Mouse (Mus musculus): ENCODE results near the gene Anp32e. TPM values are rescaled to one million over a fixed set of nuclear protein-coding genes. Genes with fewer than 3 reads are reported as not detected.
"Not testable (repeated sequence)": the region's sequence is repeated elsewhere in the genome, so short reads cannot be mapped to it uniquely, and the experiment has no call there.

The Anp32e gene
- total RNA-seq, 1 experiment = 50.8 TPM

GRCm38 (mm10) chr3:95906860-95907259 is 22.2 kb upstream of the Anp32e start:
- Histone ChIP-seq H3K36me3 (ENCODE audit: control insufficient read depth, insufficient read depth, low read length, poor library complexity, severe bottlenecking) (no peaks in the 10 kb centered on the region), H3K9me3 (ENCODE audit: control insufficient read depth, insufficient read depth, low read depth, low read length) (no peaks in the 10 kb centered on the region), H3K27ac (ENCODE audit: insufficient read depth, low read depth, low read length, poor library complexity, severe bottlenecking) (no peak overlapping the region), H3K4me3 (ENCODE audit: insufficient read depth in 1 of 2, low read depth in 1 of 2, low read length in 2 of 2, poor library complexity in 1 of 2, severe bottlenecking in 1 of 2) (peak overlapping the region in 1 of 2 experiments; percentile 21; a peak in 1 of 4 replicates), H3K4me1 (ENCODE audit: control insufficient read depth in 2 of 2, insufficient read depth in 2 of 2, low read length in 2 of 2, poor library complexity in 1 of 2) (peaks cover 4 to 18% of the 10 kb centered on the region in 2 experiments; a peak in 3 of 4 replicates), H3K9ac (ENCODE audit: insufficient read depth, low read depth, low read length, poor library complexity, severe bottlenecking) (no peak overlapping the region)
- in situ Hi-C loops (cut with MboI; ENCODE audit: low sequenced_read_pairs in 2 of 2, unreplicated experiment in 2 of 2) = no loop called here
- TF ChIP-seq CHD2 (IDR thresholded peaks at IDR 0.05; ENCODE audit: low read depth, low read length) (no peak), HCFC1 (IDR thresholded peaks at IDR 0.05; ENCODE audit: borderline replicate concordance, insufficient read depth, low read length) (no peak), MAFK (IDR thresholded peaks at IDR 0.05; ENCODE audit: insufficient read depth, low read depth, low read length) (no peak), ZNF384 (IDR thresholded peaks at IDR 0.05; ENCODE audit: low read depth, low read length) (no peak), ZC3H11A (IDR thresholded peaks at IDR 0.05; ENCODE audit: borderline replicate concordance, low read depth, low read length) (no peak)
- DNase-seq (ENCODE audit: low read depth, low spot score) = no peak

DNA sequence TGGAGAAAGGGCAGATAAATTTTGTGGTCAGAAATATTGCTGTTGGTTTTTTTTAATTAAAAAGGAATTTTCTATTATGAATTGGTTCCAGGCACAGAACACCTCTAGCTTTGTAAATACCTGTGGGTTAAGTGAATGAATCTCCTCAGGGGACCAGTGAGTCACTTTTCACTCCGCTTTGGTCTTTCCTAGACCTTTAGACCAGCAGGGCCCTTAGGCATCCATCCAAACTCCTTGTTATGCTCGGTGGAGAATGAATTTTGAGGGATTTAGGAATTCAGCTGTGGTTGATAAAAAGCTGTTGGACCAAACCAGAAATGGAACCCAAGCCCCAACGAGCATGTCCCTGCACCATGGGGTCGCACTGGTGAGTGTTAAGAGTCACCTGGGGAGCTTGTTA is 21.4 kb upstream of the Anp32e start:
- Histone ChIP-seq H3K27ac (ENCODE audit: insufficient read depth, low read depth, low read length, poor library complexity, severe bottlenecking) (no peak overlapping the region), H3K4me3 (ENCODE audit: insufficient read depth in 1 of 2, low read depth in 1 of 2, low read length in 2 of 2, poor library complexity in 1 of 2, severe bottlenecking in 1 of 2) (no peak overlapping the region), H3K9ac (ENCODE audit: insufficient read depth, low read depth, low read length, poor library complexity, severe bottlenecking) (no peak overlapping the region), H3K36me3 (ENCODE audit: control insufficient read depth, insufficient read depth, low read length, poor library complexity, severe bottlenecking) (no peaks in the 10 kb centered on the region), H3K4me1 (ENCODE audit: control insufficient read depth in 2 of 2, insufficient read depth in 2 of 2, low read length in 2 of 2, poor library complexity in 1 of 2) (peaks cover 4 to 16% of the 10 kb centered on the region in 2 experiments; a peak in 3 of 4 replicates), H3K9me3 (ENCODE audit: control insufficient read depth, insufficient read depth, low read depth, low read length) (no peaks in the 10 kb centered on the region)
- TF ChIP-seq MAFK (IDR thresholded peaks at IDR 0.05; ENCODE audit: insufficient read depth, low read depth, low read length) = no peak
- no peak for TF ChIP-seq ZC3H11A (IDR thresholded peaks at IDR 0.05; ENCODE audit: borderline replicate concordance, low read depth, low read length)
- no peak for TF ChIP-seq ZNF384 (IDR thresholded peaks at IDR 0.05; ENCODE audit: low read depth, low read length)
- TF ChIP-seq CHD2 (IDR thresholded peaks at IDR 0.05; ENCODE audit: low read depth, low read length) = no peak
- no peak for TF ChIP-seq HCFC1 (IDR thresholded peaks at IDR 0.05; ENCODE audit: borderline replicate concordance, insufficient read depth, low read length)
- no peak for DNase-seq (ENCODE audit: low read depth, low spot score)
- in situ Hi-C loops (cut with MboI; ENCODE audit: low sequenced_read_pairs in 2 of 2, unreplicated experiment in 2 of 2) = no loop called here

DNA sequence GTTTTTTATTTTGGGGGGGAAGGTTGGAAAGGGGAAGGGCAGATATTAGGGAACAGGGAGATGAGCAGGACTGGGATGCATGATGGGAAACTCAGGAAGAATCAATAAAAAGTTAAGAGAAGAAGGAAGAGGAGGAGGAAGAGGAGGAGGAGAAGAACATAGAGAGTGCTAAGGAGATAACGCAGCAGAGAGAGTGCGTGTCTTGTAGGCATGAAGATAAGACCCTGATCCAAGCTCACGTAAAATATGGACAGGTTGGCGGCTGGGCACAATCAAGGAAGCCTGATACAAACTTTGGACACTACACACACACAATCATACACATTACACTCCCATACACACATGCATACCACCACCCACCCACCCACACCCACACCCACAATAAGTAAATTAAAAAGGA is 14.3 kb upstream of the Anp32e start:
- Histone ChIP-seq H3K4me1 (ENCODE audit: control insufficient read depth in 2 of 2, insufficient read depth in 2 of 2, low read length in 2 of 2, poor library complexity in 1 of 2) (peaks cover 0 to 6% of the 10 kb centered on the region in 2 experiments; a peak in 1 of 4 replicates), H3K27ac (ENCODE audit: insufficient read depth, low read depth, low read length, poor library complexity, severe bottlenecking) (no peak overlapping the region), H3K9me3 (ENCODE audit: control insufficient read depth, insufficient read depth, low read depth, low read length) (no peaks in the 10 kb centered on the region), H3K9ac (ENCODE audit: insufficient read depth, low read depth, low read length, poor library complexity, severe bottlenecking) (no peak overlapping the region), H3K4me3 (ENCODE audit: insufficient read depth in 1 of 2, low read depth in 1 of 2, low read length in 2 of 2, poor library complexity in 1 of 2, severe bottlenecking in 1 of 2) (no peak overlapping the region), H3K36me3 (ENCODE audit: control insufficient read depth, insufficient read depth, low read length, poor library complexity, severe bottlenecking) (no peaks in the 10 kb centered on the region)
- TF ChIP-seq MAFK (IDR thresholded peaks at IDR 0.05; ENCODE audit: insufficient read depth, low read depth, low read length) (no peak), ZNF384 (IDR thresholded peaks at IDR 0.05; ENCODE audit: low read depth, low read length) (no peak), CHD2 (IDR thresholded peaks at IDR 0.05; ENCODE audit: low read depth, low read length) (no peak), HCFC1 (IDR thresholded peaks at IDR 0.05; ENCODE audit: borderline replicate concordance, insufficient read depth, low read length) (no peak), ZC3H11A (IDR thresholded peaks at IDR 0.05; ENCODE audit: borderline replicate concordance, low read depth, low read length) (no peak)
- DNase-seq (ENCODE audit: low read depth, low spot score) = no peak
- in situ Hi-C loops (cut with MboI; ENCODE audit: low sequenced_read_pairs in 2 of 2, unreplicated experiment in 2 of 2) = no loop called here

- no peak for DNase-seq (ENCODE audit: low read depth, low spot score)
- Histone ChIP-seq H3K9me3 (ENCODE audit: control insufficient read depth, insufficient read depth, low read depth, low read length) (no peaks in the 10 kb centered on the region), H3K4me3 (ENCODE audit: insufficient read depth in 1 of 2, low read depth in 1 of 2, low read length in 2 of 2, poor library complexity in 1 of 2, severe bottlenecking in 1 of 2) (no peak overlapping the region), H3K27ac (ENCODE audit: insufficient read depth, low read depth, low read length, poor library complexity, severe bottlenecking) (no peak overlapping the region), H3K36me3 (ENCODE audit: control insufficient read depth, insufficient read depth, low read length, poor library complexity, severe bottlenecking) (no peaks in the 10 kb centered on the region), H3K4me1 (ENCODE audit: control insufficient read depth in 2 of 2, insufficient read depth in 2 of 2, low read length in 2 of 2, poor library complexity in 1 of 2) (peaks cover 1 to 2% of the 10 kb centered on the region in 2 experiments; a peak in 1 of 4 replicates), H3K9ac (ENCODE audit: insufficient read depth, low read depth, low read length, poor library complexity, severe bottlenecking) (no peak overlapping the region)
- TF ChIP-seq HCFC1 (IDR thresholded peaks at IDR 0.05; ENCODE audit: borderline replicate concordance, insufficient read depth, low read length) (no peak), ZC3H11A (IDR thresholded peaks at IDR 0.05; ENCODE audit: borderline replicate concordance, low read depth, low read length) (no peak), ZNF384 (IDR thresholded peaks at IDR 0.05; ENCODE audit: low read depth, low read length) (no peak), CHD2 (IDR thresholded peaks at IDR 0.05; ENCODE audit: low read depth, low read length) (no peak), MAFK (IDR thresholded peaks at IDR 0.05; ENCODE audit: insufficient read depth, low read depth, low read length) (no peak)
- in situ Hi-C loops (cut with MboI; ENCODE audit: low sequenced_read_pairs in 2 of 2, unreplicated experiment in 2 of 2) = no loop called here
Measured at GRCm38 (mm10) chr3:95916760-95917159, 12.3 kb upstream of the Anp32e start.

DNA sequence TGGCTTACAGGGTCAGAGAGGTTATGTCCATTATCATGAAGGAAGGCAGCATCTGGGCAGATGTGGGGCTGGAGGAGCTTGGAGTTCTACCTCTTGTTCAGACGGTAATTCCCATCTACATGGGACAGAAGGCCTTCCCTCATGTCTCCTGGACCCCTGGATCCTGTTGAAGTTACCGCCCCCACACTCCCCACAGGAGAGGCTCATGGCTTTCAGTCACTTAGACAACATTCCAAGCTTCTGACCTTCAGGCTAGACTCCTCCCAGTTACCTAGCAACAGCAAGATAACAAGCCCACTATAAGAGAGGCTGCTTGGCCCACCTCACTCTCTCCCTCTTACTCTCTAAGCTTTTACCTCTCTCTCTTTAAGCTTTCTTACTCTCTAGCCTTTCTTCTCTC is 8.5 kb upstream of the Anp32e start:
- not testable (repeated sequence) for H3K4me1 ChIP-seq (ENCODE audit: control insufficient read depth in 2 of 2, insufficient read depth in 2 of 2, low read length in 2 of 2, poor library complexity in 1 of 2); H3K36me3 ChIP-seq (ENCODE audit: control insufficient read depth, insufficient read depth, low read length, poor library complexity, severe bottlenecking)

DNA sequence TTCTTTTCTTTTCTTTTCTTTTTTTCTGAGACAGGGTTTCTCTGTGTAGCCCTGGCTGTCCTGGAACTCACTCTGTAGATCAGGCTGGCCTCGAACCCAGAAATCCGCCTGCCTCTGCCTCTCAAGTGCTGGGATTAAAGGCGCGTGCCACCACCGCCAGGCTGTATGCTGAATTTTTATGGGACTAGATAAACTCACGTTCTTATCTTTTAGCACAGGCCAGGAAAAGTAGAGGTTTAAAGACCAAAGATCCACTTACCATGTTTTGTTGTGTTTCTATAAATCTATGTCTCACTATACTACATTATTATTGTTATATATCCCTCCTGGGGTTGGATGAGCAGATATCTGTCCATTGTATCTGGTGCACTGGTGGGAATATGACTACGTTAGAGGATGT is 5.6 kb upstream of the Anp32e start:
- H3K9me3 ChIP-seq (ENCODE audit: control insufficient read depth, insufficient read depth, low read depth, low read length); DNase-seq (ENCODE audit: low read depth, low spot score); H3K4me3 ChIP-seq (ENCODE audit: insufficient read depth in 1 of 2, low read depth in 1 of 2, low read length in 2 of 2, poor library complexity in 1 of 2, severe bottlenecking in 1 of 2); in situ Hi-C loops (cut with MboI; ENCODE audit: low sequenced_read_pairs in 2 of 2, unreplicated experiment in 2 of 2); H3K4me1 ChIP-seq (ENCODE audit: control insufficient read depth in 2 of 2, insufficient read depth in 2 of 2, low read length in 2 of 2, poor library complexity in 1 of 2); H3K27ac ChIP-seq (ENCODE audit: insufficient read depth, low read depth, low read length, poor library complexity, severe bottlenecking); H3K36me3 ChIP-seq (ENCODE audit: control insufficient read depth, insufficient read depth, low read length, poor library complexity, severe bottlenecking); H3K9ac ChIP-seq (ENCODE audit: insufficient read depth, low read depth, low read length, poor library complexity, severe bottlenecking): not testable (repeated sequence)

More for the DNA sequence above, 8.5 kb upstream of the Anp32e start:
- DNase-seq (ENCODE audit: low read depth, low spot score); H3K9me3 ChIP-seq (ENCODE audit: control insufficient read depth, insufficient read depth, low read depth, low read length); in situ Hi-C loops (cut with MboI; ENCODE audit: low sequenced_read_pairs in 2 of 2, unreplicated experiment in 2 of 2); H3K9ac ChIP-seq (ENCODE audit: insufficient read depth, low read depth, low read length, poor library complexity, severe bottlenecking); H3K27ac ChIP-seq (ENCODE audit: insufficient read depth, low read depth, low read length, poor library complexity, severe bottlenecking); H3K4me3 ChIP-seq (ENCODE audit: insufficient read depth in 1 of 2, low read depth in 1 of 2, low read length in 2 of 2, poor library complexity in 1 of 2, severe bottlenecking in 1 of 2): not testable (repeated sequence)

Measured in ES-E14 (cell line).